Mouse (Mus musculus) right cerebral cortex, postnatal 14 days (tissue): Measurements from ENCODE around the gene Kif1b.

Experiments used
- DNase-seq: peaks from one replicate; pipeline ENCODE4 v3.0.0; 2022

Gene Kif1b

GRCm38 (mm10) chr4:149307596-149308490 is at the start of gene Kif1b:
Gene Kif1b, minus strand, starts transcription at chr4:149307693.
- peak; percentile 100 for DNase-seq

GRCm38 (mm10) chr4:149354671-149355070 is 47.2 kb upstream of the Kif1b start:
- DNase-seq = no peak

- DNase-seq = no peak
Observed at GRCm38 (mm10) chr4:149351596-149352150, 44.2 kb upstream of the Kif1b start.

- no peak for DNase-seq
Observed at GRCm38 (mm10) chr4:149348963-149349362, 41.5 kb upstream of the Kif1b start.

- no peak for DNase-seq
Observed at GRCm38 (mm10) chr4:149345873-149346272, 38.4 kb upstream of the Kif1b start.

- no peak for DNase-seq
Observed at GRCm38 (mm10) chr4:149344311-149344710, 36.8 kb upstream of the Kif1b start.

GRCm38 (mm10) chr4:149340680-149341079 is 33.2 kb upstream of the Kif1b start:
- DNase-seq = no peak

- DNase-seq = no peak
Observed at GRCm38 (mm10) chr4:149339426-149340214, 32.1 kb upstream of the Kif1b start.

GRCm38 (mm10) chr4:149338137-149338536 is 30.6 kb upstream of the Kif1b start:
- no peak for DNase-seq

- DNase-seq = no peak
Observed at GRCm38 (mm10) chr4:149337353-149337752, 29.9 kb upstream of the Kif1b start.

- no peak for DNase-seq
Observed at GRCm38 (mm10) chr4:149336302-149336701, 28.8 kb upstream of the Kif1b start.

- no peak for DNase-seq
Observed at GRCm38 (mm10) chr4:149334881-149335280, 27.4 kb upstream of the Kif1b start.

GRCm38 (mm10) chr4:149332726-149333125 is 25.2 kb upstream of the Kif1b start:
- DNase-seq = no peak

GRCm38 (mm10) chr4:149330495-149330894 is 23.0 kb upstream of the Kif1b start:
- no peak for DNase-seq

- DNase-seq = no peak
Observed at GRCm38 (mm10) chr4:149328735-149329134, 21.2 kb upstream of the Kif1b start.

GRCm38 (mm10) chr4:149327281-149327680 is 19.8 kb upstream of the Kif1b start:
- DNase-seq = no peak

- no peak for DNase-seq
Observed at GRCm38 (mm10) chr4:149325411-149326162, 18.1 kb upstream of the Kif1b start.

GRCm38 (mm10) chr4:149323730-149324129 is 16.2 kb upstream of the Kif1b start:
- no peak for DNase-seq

- no peak for DNase-seq
Observed at GRCm38 (mm10) chr4:149322718-149323117, 15.2 kb upstream of the Kif1b start.

- no peak for DNase-seq
Observed at GRCm38 (mm10) chr4:149322286-149322685, 14.8 kb upstream of the Kif1b start.

- no peak for DNase-seq
Observed at GRCm38 (mm10) chr4:149319088-149319487, 11.6 kb upstream of the Kif1b start.

GRCm38 (mm10) chr4:149317387-149317786 is 9.9 kb upstream of the Kif1b start:
- DNase-seq = no peak
